Mouse (Mus musculus): ENCODE results near the gene Rasal2. TPM values are rescaled to one million over a fixed set of nuclear protein-coding genes. Genes with fewer than 3 reads are reported as not detected.

The Rasal2 gene
- total RNA-seq, 2 experiments from 2014 or later, result 70.0 to 77.8 TPM

DNA sequence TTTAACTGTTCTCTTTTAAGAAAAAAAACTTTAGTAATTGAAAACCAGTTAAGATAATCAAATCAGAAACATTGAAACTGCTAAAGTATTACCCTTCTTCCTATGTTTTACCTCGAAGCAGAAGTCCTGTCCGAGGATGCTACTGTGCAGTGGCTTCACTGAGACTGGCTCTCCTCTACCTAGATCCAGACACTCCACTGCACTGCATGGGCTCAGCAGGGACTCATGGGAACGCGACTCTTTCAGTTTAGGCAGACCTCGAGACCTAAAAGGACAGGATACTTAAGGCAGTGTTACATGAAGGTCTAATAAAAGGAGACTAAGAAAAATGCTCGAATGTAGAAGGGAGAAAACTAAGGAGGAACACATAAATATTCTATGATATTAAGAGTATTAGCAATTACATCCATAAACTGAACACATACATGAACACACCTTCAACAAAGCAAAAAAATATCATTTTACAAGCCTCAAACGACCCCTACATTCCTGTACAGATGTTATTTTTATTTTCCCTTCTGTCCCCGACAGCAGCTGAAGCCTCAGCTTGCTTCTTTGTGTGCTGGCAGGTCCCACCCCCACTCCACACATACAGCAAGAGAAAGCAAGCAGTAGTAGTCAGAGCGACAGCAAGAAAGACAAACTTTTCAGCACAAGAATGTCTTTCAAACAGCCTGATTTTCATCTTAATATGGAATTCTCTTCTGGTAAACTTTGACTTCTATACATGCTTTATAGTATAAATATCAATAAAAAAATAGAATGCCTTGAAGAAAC lies 233.2 kb downstream of the Rasal2 start:
- no peak for DNase-seq (ENCODE audit: extremely low spot score in 1 of 2, low spot score in 1 of 2)

DNA sequence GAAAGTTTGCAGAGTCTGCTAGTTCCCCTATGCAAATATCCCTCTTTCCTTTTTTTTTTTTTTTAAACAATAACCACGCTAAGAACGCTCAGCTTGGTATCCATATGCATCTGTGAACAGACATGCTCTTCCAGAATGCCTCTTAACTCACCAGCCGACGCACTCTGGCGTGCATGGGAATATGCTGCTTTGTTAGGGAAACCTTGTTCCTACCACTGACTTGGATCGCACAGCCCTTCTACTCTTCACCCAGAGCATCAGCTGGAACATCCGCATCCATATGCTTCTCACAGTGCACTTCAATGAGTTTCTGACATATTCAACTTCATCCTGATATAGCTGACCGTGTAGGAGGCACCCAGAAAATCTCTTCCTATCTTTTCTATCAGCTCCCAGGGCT lies 243.1 kb downstream of the Rasal2 start:
- DNase-seq (ENCODE audit: extremely low spot score in 1 of 2, low spot score in 1 of 2), result no peak

DNA sequence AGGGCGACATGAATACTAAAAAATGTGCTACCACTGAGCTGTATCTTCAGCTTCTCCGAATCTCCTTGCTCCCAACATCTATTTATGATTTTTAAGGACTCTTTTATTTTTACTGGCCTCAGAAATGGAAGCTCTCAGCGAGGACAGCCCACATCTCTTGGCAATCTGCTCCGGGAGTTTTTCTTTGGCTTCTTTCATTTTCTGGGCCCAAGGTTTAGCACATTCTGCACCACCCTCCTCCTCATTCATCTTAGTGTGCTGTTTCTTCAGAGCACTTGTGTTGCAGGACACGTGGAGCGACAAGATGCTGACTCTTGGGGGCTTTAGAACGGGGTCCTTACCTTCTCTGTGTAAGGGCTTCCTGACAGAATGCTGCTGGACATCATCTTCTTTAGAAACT lies 243.5 kb downstream of the Rasal2 start:
- no peak for DNase-seq (ENCODE audit: extremely low spot score in 1 of 2, low spot score in 1 of 2)

DNA sequence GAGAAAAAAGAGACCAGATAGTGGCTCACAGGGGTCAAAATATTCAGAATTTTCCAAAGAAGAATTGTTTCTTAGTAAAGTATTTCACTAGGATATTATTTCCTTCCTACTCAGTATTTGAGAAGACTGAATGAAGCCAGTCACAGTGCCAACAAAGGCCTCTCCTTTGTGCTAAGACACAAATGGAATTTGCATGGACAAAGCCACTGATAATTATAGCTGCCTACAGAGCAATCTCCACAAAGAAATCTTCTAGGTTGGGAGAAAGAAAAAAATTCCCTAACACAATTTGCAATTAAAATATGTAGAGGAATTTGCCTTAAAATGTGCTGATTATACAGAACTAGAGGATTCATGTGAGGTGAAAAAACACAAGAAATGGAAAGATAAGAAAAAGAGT lies 258.6 kb downstream of the Rasal2 start:
- DNase-seq (ENCODE audit: extremely low spot score in 1 of 2, low spot score in 1 of 2), result no peak

DNA sequence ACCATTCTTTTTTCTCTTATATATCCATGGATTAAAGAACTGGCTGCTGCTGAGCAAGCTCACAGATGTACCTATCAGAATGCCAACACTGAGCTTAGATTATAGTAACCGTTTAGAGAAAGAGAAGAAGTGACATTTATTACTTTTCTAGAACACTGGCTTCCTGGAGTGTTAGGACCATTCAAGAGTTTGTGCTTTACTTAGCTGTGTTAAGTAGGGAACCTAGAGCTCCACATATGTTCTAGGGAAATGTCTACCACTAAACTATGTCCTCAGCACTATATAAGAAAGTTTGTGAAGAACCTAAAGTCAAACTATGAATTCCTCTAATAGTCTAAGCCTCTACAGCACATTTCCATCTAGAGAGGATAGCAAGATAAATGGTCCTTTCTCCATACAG lies 262.3 kb downstream of the Rasal2 start:
- DNase-seq (ENCODE audit: extremely low spot score in 1 of 2, low spot score in 1 of 2), result no peak

DNA sequence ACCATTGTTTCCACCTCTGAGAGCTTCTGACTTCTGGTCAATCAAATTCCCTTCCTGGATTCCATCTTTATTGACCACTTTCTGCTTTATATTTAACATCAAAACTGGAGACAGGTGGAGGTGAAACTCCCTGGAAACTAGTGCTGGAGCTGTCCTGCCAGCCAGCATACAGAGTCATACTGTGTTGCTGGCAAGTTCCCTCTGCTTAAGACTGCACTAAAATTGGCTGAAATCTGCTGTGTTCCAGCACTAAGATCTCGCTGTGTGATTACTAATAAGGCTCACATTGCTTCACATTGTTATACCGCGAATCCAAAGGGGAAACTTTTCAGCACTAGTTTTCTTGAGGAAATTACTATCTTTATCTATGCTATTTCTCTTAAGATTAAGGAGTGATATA lies 267.8 kb downstream of the Rasal2 start:
- no peak for DNase-seq (ENCODE audit: extremely low spot score in 1 of 2, low spot score in 1 of 2)

DNA sequence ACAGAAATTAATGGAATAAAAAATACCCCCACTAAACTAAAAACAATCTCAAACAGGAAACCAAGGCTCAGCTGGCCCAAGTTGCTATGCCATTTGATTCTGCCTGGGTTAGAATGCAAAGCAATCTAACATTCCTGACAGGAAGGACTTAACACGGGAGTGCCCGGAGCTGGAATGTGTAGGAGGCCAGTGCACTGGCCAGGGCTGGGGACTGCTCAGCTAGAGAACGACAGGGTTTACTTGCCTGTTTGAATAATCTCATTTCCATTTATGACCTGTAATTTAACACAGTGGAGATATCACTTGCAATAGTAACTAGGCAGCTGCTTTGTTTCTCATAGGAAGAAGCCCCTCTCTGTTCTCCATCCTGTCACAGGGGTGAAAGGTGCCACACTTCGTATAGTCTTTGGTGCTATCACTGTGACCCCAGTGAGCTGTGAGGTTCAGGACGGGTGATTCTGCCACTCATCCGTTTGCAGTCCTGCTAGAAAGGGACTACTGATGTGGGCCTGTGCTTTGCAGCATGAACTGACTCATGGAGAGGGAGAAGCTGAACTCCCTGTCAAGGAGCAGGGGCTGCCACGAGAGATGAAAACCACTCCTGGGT lies 269.0 kb downstream of the Rasal2 start:
- no peak for DNase-seq (ENCODE audit: extremely low spot score in 1 of 2, low spot score in 1 of 2)

DNA sequence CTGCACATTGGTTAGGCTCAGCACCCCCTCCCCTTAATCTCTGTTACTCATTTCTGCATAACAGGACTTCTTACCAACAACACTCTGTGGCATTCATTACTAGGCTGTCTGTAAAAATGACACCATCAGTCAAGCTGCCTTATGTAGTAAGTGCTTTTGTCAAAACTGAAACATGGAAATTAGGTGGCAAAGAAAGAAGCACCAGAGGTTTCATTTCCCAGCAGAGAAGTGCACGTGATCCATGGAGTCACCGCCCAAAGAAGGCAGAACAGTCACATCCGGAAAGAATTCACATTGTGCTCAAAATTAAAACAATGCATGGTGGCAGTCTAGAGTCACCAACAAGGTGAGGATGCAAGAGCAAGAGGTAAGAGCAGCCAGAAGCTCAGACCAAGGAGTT lies 271.4 kb downstream of the Rasal2 start:
- DNase-seq (ENCODE audit: extremely low spot score in 1 of 2, low spot score in 1 of 2), result no peak

DNA sequence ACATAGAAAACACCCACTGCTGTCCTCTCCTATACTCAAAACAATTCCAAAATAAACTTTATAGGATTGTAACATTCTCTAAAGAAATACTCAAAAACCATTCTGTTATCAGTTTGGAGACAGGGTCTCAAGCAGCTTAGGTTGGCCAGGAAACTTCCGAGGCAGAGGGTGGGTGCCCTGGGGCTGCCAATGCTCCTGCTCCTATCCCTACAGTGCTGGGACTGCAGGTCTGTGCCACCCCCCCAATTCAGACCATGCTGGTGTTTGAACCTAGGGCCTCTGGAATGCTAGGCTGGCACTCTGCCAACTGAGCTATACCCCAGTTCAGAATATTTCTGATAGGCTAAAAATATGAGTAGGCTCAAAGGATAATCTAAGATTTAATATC lies 274.5 kb downstream of the Rasal2 start:
- DNase-seq (ENCODE audit: extremely low spot score in 1 of 2, low spot score in 1 of 2), result no peak

DNA sequence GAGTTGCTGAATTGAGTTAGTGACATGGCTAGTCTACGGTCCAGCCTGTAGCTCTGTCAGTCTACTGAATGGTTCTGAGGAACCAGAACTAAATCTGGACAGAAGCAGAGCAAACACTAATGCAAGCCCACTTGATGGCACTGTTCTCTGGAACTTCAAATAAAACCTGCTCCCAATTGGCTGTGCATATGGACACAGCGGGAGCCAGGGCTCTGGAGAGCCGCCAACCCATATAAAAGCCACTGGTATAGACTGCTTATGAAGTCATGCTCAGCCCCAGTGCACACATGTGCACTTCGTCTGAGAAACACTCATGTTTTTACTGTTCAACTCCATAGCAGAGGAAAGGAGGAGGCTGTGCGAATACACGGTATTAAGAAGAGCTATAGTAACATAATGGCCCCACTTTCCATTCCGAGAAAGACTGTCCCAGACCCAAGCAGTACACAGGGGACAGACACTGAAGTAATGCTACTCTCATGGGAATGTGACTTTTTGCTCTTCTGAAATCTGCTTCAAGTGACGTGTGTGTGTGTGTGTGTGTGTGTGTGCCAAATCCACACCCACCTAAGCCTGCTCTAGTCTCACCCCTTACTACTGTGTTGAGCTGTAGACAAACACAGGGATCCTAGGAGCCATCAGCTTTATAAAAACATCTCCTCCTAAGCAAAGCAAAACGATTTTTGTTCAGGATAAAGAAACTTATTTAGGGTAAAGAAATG lies 275.1 kb downstream of the Rasal2 start:
- DNase-seq (ENCODE audit: extremely low spot score in 1 of 2, low spot score in 1 of 2), result no peak

DNA sequence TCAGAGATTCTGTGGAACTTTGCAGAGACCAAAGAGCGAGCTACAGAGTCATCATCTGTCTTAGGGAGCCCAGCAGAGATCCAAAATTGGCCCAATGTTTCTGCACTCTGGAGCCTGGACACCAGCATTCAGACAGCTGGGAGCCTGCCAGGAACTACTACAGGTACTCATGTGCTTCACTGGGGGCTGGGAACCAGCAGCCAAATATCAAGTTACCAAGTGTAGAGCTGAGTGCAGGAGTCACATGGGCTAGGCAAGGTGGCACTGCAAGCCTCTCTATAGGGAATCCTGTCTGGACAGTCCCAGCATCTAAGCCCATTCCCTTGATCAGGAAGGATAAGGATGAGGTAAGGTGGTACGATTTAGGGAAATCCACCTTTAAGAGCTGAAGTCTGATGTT lies 284.2 kb downstream of the Rasal2 start:
- no peak for DNase-seq (ENCODE audit: extremely low spot score in 1 of 2, low spot score in 1 of 2)

DNA sequence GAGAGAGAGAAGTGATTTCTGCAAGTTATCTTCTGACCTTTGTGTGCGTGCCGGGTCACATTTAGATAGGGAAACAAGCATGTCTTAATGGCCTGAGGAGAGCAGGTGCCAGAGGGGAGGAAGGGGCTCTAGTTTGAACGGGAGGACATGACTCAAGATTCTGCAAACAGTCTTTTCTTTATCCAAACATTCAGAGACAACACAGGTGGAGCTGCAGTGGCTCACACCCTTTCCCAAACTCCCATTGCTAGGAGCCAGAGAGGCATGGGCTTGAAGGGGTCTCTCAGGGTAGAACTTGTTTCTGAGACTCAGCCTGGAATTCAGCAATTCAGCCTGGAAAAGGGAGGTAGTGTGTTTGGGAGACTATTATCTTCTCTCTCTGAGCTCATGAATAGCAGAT lies 288.6 kb downstream of the Rasal2 start:
- no peak for DNase-seq (ENCODE audit: extremely low spot score in 1 of 2, low spot score in 1 of 2)

DNA sequence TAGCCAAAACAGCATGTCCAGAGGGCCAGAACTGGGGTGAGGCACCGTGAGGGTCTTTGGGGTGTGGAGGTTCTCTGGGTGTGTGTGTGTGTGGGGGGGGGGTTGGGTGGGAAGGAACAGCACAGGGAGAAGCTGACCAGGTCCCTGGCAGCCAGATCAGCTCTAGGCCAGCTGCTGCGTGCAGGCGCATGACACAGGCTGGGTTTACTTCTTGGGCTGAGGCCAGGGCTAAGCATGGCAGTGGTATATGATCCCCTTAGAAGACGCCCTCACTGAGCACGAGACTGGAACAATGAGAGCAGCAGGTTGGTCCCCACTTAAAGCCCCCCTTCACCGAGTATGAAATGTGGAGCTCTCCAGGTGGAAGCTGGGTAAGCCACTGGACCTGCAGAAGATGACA lies 293.2 kb downstream of the Rasal2 start:
- no peak for DNase-seq (ENCODE audit: extremely low spot score in 1 of 2, low spot score in 1 of 2)

DNA sequence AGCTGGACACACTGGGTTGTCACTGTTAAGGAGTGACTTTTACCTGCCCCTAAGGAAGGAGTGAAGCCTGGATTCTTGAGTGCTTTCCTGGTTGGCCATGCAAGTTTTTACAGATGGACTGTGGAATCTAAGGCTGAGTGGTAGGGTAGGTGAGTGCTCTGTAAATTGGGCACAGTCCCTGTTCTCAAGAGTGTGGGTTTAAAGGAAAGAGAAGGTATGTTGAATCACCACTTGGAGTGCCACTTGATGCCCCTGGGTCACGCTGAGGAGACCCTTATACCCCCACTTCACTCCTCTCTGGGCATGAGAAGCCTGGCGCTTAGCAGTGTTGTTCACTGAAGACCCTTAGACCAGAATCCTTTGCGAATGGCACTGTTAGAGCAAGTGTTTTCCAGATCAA lies 295.0 kb downstream of the Rasal2 start:
- DNase-seq (ENCODE audit: extremely low spot score in 1 of 2, low spot score in 1 of 2), result no peak

DNA sequence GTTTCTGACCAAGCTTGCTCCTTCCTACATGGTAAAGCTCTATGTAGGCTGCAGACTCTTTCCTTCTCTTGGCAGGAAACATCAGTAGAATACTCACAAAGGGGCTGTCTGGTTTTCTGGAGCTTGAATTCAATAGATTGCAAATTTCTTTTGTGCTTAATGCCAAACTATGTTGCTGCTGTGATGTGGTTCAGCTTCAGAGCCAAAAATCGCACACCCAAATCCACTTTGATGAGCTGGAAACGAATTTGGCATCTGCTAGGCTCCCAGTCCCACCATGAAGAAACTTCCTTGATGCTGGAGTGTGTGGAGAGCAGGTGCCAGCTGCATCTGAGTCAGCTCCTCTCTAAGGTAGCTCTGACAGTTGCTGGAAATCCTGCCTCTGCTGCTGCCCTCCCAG lies 297.9 kb downstream of the Rasal2 start:
- DNase-seq (ENCODE audit: extremely low spot score in 1 of 2, low spot score in 1 of 2), result no peak

DNA sequence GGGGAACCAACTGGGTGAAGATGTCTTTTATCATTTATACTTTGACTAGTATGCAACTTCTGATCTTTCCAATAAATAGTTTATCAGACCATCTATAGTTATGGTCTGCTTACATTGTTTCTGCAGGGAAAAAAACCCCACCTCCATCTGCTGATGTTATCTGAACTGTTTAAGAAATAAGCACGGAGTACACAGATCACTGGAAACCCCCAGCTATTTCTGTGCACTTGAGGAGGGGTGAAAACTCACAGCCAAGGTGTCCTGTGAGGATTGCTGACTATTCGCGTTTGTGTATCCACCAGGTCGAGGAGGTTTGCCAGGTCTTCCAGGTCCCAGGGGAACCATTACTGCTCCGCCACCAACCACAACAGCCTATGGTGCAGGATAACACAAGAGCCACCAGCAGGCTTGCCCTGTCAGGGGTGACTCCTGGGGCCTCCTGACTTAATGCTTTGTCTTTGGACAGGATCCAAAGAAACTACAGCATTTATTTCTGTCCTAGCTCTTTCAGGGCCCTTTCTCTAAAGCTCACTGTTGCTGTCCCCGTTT lies 302.0 kb downstream of the Rasal2 start:
- no peak for DNase-seq (ENCODE audit: extremely low spot score in 1 of 2, low spot score in 1 of 2)

DNA sequence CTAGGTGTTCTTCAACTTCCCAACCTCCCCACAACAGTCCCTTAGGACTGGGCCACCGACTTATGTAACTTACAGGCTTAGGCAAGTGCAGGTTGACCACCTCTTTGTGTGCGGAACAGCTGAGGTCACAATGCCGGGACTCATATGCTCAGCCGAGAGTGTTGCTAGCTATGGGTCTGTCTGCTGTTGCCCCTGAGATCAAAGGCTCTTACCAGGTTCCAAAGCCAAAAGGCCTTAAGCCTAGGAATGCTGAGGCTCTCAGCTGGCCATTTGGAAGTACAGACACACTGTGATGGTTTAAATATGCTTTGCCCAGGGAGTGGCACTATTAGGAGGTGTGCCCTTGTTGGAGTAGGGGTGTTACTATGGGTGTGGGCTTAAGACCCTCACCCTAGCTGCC lies 303.8 kb downstream of the Rasal2 start, which contains the start of gene Tex35:
TSS of gene Tex35 (minus strand) at position 101 of the 400 bp plus-strand sequence.
- no peak for DNase-seq (ENCODE audit: extremely low spot score in 1 of 2, low spot score in 1 of 2)

DNA sequence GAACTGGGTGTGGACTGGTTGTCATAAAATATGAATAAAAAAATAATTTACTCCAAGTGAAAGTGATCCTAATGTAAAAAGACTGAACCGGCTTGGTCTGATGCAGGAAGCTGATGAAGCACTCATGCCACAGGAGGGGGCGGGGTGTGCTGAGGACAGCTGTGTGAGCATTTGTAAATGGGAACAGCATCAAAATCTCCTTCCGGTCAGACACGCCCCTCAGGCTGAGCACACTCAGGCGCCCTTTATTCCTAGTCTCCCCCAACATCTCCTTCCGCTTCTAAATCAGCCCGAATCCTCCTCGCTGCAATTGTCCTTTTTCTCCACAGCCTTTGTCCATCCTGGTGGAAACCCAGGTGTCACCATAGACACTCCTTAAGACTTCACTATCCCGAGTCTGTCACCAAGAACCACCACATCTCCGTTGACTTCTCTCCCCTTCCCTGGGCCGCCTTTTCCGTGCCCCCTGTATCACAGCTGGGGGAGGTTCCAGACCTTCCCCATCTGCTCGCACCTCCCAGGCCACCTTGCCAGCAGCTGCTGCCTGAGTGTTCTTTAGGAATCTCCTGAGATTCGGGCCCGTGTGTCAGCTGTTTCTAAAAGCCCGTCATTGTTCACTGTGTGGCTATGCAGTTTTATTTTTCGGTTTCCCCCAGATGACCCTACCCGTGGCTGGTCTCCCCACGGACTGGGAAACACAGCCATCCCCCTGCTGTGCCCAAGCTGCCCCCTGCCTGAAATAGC lies 311.1 kb downstream of the Rasal2 start:
- DNase-seq (ENCODE audit: extremely low spot score in 1 of 2, low spot score in 1 of 2), result no peak

DNA sequence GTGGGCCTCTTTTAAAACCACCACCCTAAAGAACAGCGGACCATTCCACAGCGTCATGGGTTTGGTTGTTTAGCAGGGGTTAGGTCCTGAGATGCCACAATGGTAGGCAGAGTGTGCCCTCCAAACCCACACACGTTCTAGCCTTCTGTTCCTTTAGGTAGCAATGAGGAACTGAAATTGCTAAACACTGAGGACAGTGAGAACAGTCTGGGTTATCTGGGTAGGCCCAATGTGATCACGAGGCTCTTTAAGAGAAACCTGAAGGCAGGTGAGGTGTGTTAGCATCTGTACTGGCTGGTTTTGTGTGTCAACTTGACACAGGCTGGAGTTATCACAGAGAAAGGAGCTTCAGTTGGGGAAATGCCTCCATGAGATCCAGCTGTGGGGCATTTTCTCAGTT lies 316.9 kb downstream of the Rasal2 start:
- no peak for DNase-seq (ENCODE audit: extremely low spot score in 1 of 2, low spot score in 1 of 2)

DNA sequence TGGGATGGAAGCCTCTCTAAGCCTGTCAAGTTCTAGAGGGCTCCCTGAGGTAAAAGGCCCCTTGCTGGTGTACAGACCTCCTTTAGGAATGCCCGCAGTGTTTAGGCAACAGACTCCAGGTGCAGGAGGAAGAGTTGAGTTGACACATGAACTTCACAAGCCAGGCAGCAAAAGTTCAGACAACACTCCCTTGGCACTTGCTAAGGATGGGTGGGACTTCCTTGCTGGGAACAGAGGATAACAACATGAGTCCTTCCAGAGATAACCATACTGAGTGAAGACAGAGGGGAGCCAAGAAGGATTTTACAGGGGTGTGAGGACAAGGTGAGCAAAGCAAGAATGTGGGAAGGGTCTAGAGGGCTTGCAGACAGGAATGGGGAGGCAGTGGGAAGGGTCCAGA lies 319.8 kb downstream of the Rasal2 start:
- no peak for DNase-seq (ENCODE audit: extremely low spot score in 1 of 2, low spot score in 1 of 2)

DNA sequence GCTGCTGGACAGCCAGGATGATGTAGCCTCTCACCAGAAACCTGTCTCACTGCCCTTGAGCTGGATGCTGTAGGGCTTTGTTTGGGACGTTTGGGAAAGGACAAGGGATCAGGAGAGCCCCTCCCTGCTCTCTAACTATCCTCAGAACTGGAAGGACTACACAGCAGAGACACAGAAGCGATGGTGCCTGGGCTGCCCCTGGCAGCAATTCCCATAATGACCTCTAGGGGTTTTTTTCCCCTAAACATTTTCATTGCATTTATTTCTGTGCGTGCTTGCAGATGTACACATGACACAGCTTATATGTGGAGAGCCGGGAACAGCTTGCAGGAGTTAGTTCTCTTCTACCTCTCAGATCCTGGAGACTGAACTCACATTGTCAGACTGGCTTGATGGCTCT lies 320.3 kb downstream of the Rasal2 start:
- no peak for DNase-seq (ENCODE audit: extremely low spot score in 1 of 2, low spot score in 1 of 2)

All from layer of hippocampus, postnatal 25 days (tissue).